Mouse (Mus musculus) midbrain, embryonic 15.5 days (tissue): ENCODE data around the gene Gm906. TPM values are rescaled to one million over a fixed set of nuclear protein-coding genes. Genes with fewer than 3 reads are reported as not detected.
"Not testable (repeated sequence)": the region's sequence is repeated elsewhere in the genome, so short reads cannot be mapped to it uniquely, and the experiment has no call there.

Source experiments
- ATAC-seq: fragments of 200-750 bp; cut with Nextera tagmentation; replicated peaks from 2 replicates; pipeline ENCODE4 v1.8.0; 2017; ENCODE audit warnings: moderate TSS enrichment
- H3K27ac ChIP-seq: fragments of 300-500 bp; sonication (generic); 2 replicates; pipeline ENCODE4 v1.5.1; 2015; ENCODE audit warnings: mild to moderate bottlenecking, inconsistent platforms
- H3K27me3 ChIP-seq: fragments of 300-500 bp; sonication (generic); replicated peaks from 2 replicates; pipeline ENCODE4 v1.6.1; 2015; ENCODE audit warnings: inconsistent platforms
- H3K36me3 ChIP-seq: fragments of 300-500 bp; sonication (generic); replicated peaks from 2 replicates; pipeline ENCODE4 v1.6.1; 2015; ENCODE audit warnings: inconsistent platforms
- H3K4me1 ChIP-seq: fragments of 300-500 bp; sonication (generic); 2 replicates; pipeline ENCODE4 v1.6.1; 2015; ENCODE audit warnings: inconsistent platforms
- H3K4me2 ChIP-seq: fragments of 300-500 bp; sonication (generic); 2 replicates; pipeline ENCODE4 v1.6.1; 2015; ENCODE audit warnings: inconsistent platforms, mild to moderate bottlenecking, moderate library complexity
- H3K4me3 ChIP-seq: fragments of 300-500 bp; sonication (generic); 2 replicates; pipeline ENCODE4 v1.5.1; 2015; ENCODE audit warnings: mild to moderate bottlenecking, inconsistent platforms
- H3K9ac ChIP-seq: fragments of 300-500 bp; sonication (generic); 2 replicates; pipeline ENCODE4 v1.6.1; 2015; ENCODE audit warnings: mild to moderate bottlenecking, inconsistent platforms
- H3K9me3 ChIP-seq: fragments of 300-500 bp; sonication (generic); 2 replicates; pipeline ENCODE4 v1.6.1; 2016; ENCODE audit warnings: inconsistent platforms
- WGBS: fragments of 180-500 bp; shearing (Covaris S2); methylation state at CpG from one replicate; pipeline ENCODE4 v1.1.7; 2015; ENCODE audit warnings: mixed read lengths; 5-methylcytosine and 5-hydroxymethylcytosine counted together
- microRNA-seq: library from miRNA; unstranded; fragments of <30 nt; microRNA quantifications from one replicate; pipeline ENCODE4, GENCODE M21; 2016
- polyA plus RNA-seq: library from polyadenylated mRNA; unstranded; fragments of >200 nt; fragmentation: Nextera tagmentation; extraction: Ambion mirVana; gene quantifications from 2 replicates; pipeline ENCODE4 v1.2.1, GENCODE M21; 2015

Gm906 gene
- not detected in 2 replicates for polyA plus RNA-seq

- not testable (repeated sequence) for H3K9me3 ChIP-seq, H3K9ac ChIP-seq, H3K4me3 ChIP-seq, H3K4me2 ChIP-seq, H3K27ac ChIP-seq, H3K4me1 ChIP-seq, H3K27me3 ChIP-seq, H3K36me3 ChIP-seq, ATAC-seq
- 69% methylated on average over 3 of the region's 3 CpGs for WGBS
These were observed at the start of gene Gm906 for GRCm38 (mm10) chr13:50250208-50250607. Gene Gm906, minus strand, starts transcription at chr13:50250308.

DNA sequence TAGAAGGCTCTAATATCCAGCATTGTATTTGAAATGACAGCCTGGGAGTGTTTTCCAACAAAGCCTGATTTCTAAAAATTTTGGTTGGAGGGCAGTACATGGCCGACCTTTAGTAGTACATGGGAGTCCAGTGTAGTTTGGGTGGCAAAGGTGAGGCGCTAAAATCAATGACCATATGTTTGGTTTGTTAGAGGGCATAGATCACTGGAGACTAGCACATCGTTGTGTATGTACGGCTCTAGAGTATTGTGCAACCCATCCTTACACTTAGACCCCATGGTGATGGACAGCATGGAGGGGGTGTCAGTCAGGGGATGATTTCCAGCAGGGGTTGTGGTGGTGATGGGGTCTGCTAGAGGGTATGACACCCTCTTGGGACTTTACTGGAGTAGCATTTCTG, 33.2 kb upstream of the Gm906 start:
- H3K27me3 ChIP-seq, H3K4me2 ChIP-seq, H3K4me3 ChIP-seq, H3K4me1 ChIP-seq, H3K9ac ChIP-seq, H3K36me3 ChIP-seq, H3K9me3 ChIP-seq, H3K27ac ChIP-seq, ATAC-seq: not testable (repeated sequence)
- WGBS = 92% methylated on average over 2 of the region's 4 CpGs

GRCm38 (mm10) chr13:50236487-50236886, 13.6 kb downstream of the Gm906 start:
- no peaks in the 10 kb centered on the region for H3K9me3 ChIP-seq
- no peak overlapping the region for H3K4me2 ChIP-seq
- WGBS = 98% methylated on average over 3 of the region's 3 CpGs
- no peaks in the 10 kb centered on the region for H3K36me3 ChIP-seq
- H3K4me3 ChIP-seq = no peak overlapping the region
- H3K27me3 ChIP-seq = no peaks in the 10 kb centered on the region
- no peak overlapping the region for H3K9ac ChIP-seq
- H3K4me1 ChIP-seq = no peaks in the 10 kb centered on the region
- ATAC-seq = no peak
- H3K27ac ChIP-seq = no peak overlapping the region

- not testable (repeated sequence) for H3K9ac ChIP-seq, H3K4me2 ChIP-seq, ATAC-seq, H3K36me3 ChIP-seq, H3K4me3 ChIP-seq, H3K4me1 ChIP-seq, H3K27ac ChIP-seq, H3K27me3 ChIP-seq, H3K9me3 ChIP-seq
- WGBS = 0% methylated on average over 1 of the region's 1 CpGs
These were observed 38.3 kb downstream of the Gm906 start for GRCm38 (mm10) chr13:50211842-50212241.

- ATAC-seq, H3K9me3 ChIP-seq, H3K27ac ChIP-seq, H3K27me3 ChIP-seq, H3K36me3 ChIP-seq, H3K4me2 ChIP-seq, H3K9ac ChIP-seq, H3K4me1 ChIP-seq, H3K4me3 ChIP-seq: not testable (repeated sequence)
These were observed 39.9 kb downstream of the Gm906 start for GRCm38 (mm10) chr13:50210191-50210590.

DNA sequence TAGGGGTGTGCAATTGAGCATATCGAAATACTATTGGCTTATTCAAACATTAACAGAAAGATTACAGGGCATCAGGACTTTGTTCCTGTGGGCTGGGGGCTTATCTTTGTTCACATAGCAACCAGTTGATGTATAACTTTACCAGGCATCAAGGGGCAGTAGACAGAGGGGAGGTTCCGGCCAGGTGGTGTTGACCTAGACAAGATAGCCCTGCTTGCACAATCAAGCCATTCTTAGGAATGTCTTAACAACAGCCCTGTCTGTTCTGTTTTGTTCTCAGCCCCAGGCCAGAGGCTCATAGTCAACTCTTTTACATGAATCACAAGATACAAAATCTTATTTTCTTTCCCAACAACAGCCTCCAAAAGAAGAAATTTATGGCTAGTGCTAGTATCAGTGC, 40.5 kb downstream of the Gm906 start:
- 88% methylated on average over 2 of the region's 2 CpGs for WGBS
- not testable (repeated sequence) for ATAC-seq

GRCm38 (mm10) chr13:50207966-50208365, 42.1 kb downstream of the Gm906 start:
- H3K4me3 ChIP-seq = no peak overlapping the region
- H3K4me2 ChIP-seq = no peak overlapping the region
- no peak for ATAC-seq
- no peaks in the 10 kb centered on the region for H3K27me3 ChIP-seq
- no peaks in the 10 kb centered on the region for H3K36me3 ChIP-seq
- WGBS = 90% methylated on average over 12 of the region's 12 CpGs
- no peaks in the 10 kb centered on the region for H3K9me3 ChIP-seq
- H3K9ac ChIP-seq = no peak overlapping the region
- H3K27ac ChIP-seq = no peak overlapping the region
- H3K4me1 ChIP-seq = no peaks in the 10 kb centered on the region

More for the DNA sequence above, 40.5 kb downstream of the Gm906 start:
- not testable (repeated sequence) for H3K9me3 ChIP-seq, H3K36me3 ChIP-seq, H3K9ac ChIP-seq, H3K4me1 ChIP-seq, H3K4me2 ChIP-seq, H3K27me3 ChIP-seq, H3K4me3 ChIP-seq, H3K27ac ChIP-seq

DNA sequence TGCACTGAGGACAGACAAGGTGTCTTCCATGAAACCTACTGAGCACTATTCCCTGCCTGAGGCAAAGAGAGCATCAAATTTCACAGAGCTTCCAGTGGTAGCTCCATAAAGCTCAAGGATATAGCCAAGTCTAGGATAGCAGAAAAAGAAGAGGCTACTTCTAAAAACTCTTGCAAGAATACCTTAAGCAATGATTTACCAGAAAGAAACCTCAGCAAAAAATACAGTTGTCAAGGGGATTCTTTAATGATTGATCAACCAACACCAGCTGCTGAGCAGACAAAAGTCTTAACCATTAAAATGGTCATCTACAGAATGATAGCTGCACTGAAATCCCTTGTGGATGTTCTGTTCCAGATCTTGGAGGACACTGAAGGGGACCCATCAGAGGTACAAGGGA, 53.3 kb downstream of the Gm906 start:
- H3K9ac ChIP-seq, H3K27ac ChIP-seq, H3K4me1 ChIP-seq, H3K4me2 ChIP-seq, ATAC-seq, H3K9me3 ChIP-seq, H3K36me3 ChIP-seq, H3K27me3 ChIP-seq, H3K4me3 ChIP-seq: not testable (repeated sequence)

Small RNAs within 50 kb of the gene (microRNA-seq; reads per million reads assigned to microRNA genes)
- gene Gm24017 = not detected

Other genes with a start within 250 kb of the Gm906 start
- gene Fbxw17, start 167.6 kb upstream of the Gm906 start, polyA plus RNA-seq = 36.2 and 42.1 TPM in 2 replicates
- gene Gm47429, start 193.6 kb upstream of the Gm906 start, polyA plus RNA-seq = not detected in 2 replicates
- gene Nutm2, start 217.0 kb upstream of the Gm906 start, polyA plus RNA-seq = not detected in 2 replicates